Mouse (Mus musculus): ENCODE measurements at regions not wholly inside any gene's neighbourhood (a gene's known extent, or its start where the extent isn't known, plus 50 kb on each side); places are given as distances from the start of the nearest gene placed in this dataset.

DNA sequence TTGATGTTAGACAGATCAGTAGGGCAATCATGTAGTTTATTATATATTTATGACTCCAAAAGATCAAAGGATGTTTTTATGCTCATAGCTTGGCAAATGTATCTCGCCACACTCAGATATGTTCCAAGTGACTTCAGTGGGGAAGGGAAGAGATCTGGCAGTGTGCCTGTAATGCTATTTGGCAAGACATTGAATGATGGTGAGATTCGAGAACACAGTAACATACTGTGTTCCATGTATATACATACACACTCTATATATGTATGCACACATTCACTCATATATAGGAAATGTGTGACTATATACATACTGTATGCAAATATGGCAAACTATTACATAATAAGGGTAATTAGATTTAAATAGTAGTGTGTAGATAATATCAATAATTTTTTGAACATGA lies 577.3 kb upstream of the Arrdc4 start:
- ATAC-seq (ENCODE audit: low FRiP score) (no peak), DNase-seq (ENCODE audit: low spot score) (no peak)
- H3K27me3 ChIP-seq (ENCODE audit: insufficient read depth, low read length): no peaks in the 10 kb centered on the region
- no peak overlapping the region for H3K9ac ChIP-seq (replicated peaks; ENCODE audit: low read length, poor library complexity, severe bottlenecking)
- no peak overlapping the region for H3K27ac ChIP-seq (ENCODE audit: low read depth, low read length)
- TF ChIP-seq CTCF (IDR thresholded peaks at IDR 0.05): no peak
- no peak overlapping the region for H3K4me2 ChIP-seq (ENCODE audit: low read depth, low read length, poor library complexity, severe bottlenecking)
- WGBS: 75% methylated on average over 2 of the region's 2 CpGs
- no peaks in the 10 kb centered on the region for H3K36me3 ChIP-seq (ENCODE audit: insufficient read depth, low read length)
- H3K4me3 ChIP-seq (ENCODE audit: low read depth, low read length): no peak overlapping the region
- no peaks in the 10 kb centered on the region for H3K4me1 ChIP-seq (ENCODE audit: insufficient read depth, low read length)
- no peaks in the 10 kb centered on the region for H3K9me3 ChIP-seq (ENCODE audit: low read length)

DNA sequence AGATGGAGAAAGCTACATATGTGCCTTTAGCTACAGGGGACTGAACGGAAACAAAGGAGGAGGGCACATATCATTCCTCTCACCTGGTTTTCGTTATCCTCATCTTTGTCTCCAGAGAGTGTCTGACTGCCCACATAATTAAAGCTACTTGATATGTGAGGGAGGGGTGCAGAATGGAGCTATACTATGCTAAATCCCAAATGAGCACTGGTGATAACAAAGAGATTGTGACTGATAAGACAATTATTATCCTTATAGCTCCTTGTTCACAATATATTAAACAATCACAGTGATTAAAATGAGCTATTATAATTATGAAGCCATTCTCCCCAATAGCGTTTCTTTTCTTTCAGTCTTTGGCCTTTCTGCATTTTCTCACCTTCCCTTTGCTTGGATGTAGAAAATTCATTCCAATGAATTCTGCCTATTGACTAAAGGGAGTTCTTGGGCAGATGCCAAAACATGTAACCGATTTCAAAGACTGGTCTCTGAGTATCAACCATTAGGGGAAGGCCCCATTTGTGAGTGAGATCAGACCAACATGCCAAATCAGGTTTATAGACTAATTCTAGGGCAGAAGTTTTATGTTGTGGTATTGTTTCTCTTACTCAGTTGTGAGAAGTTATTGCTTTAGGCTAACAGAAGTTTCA lies 528.1 kb upstream of the Arrdc4 start:
- H3K4me1 ChIP-seq (ENCODE audit: insufficient read depth, low read length): no peaks in the 10 kb centered on the region
- no peak for TF ChIP-seq CTCF (IDR thresholded peaks at IDR 0.05)
- 44% methylated on average over 4 of the region's 4 CpGs for WGBS
- H3K27me3 ChIP-seq (ENCODE audit: insufficient read depth, low read length): no peaks in the 10 kb centered on the region
- H3K9me3 ChIP-seq (ENCODE audit: low read length): no peaks in the 10 kb centered on the region
- ATAC-seq (ENCODE audit: low FRiP score) (no peak), DNase-seq (ENCODE audit: low spot score) (peak; percentile 6)
- H3K36me3 ChIP-seq (ENCODE audit: insufficient read depth, low read length): no peaks in the 10 kb centered on the region
- H3K27ac ChIP-seq (ENCODE audit: low read depth, low read length): no peak overlapping the region
- H3K9ac ChIP-seq (replicated peaks; ENCODE audit: low read length, poor library complexity, severe bottlenecking): no peak overlapping the region
- H3K4me2 ChIP-seq (ENCODE audit: low read depth, low read length, poor library complexity, severe bottlenecking): no peak overlapping the region
- H3K4me3 ChIP-seq (ENCODE audit: low read depth, low read length): no peak overlapping the region

DNA sequence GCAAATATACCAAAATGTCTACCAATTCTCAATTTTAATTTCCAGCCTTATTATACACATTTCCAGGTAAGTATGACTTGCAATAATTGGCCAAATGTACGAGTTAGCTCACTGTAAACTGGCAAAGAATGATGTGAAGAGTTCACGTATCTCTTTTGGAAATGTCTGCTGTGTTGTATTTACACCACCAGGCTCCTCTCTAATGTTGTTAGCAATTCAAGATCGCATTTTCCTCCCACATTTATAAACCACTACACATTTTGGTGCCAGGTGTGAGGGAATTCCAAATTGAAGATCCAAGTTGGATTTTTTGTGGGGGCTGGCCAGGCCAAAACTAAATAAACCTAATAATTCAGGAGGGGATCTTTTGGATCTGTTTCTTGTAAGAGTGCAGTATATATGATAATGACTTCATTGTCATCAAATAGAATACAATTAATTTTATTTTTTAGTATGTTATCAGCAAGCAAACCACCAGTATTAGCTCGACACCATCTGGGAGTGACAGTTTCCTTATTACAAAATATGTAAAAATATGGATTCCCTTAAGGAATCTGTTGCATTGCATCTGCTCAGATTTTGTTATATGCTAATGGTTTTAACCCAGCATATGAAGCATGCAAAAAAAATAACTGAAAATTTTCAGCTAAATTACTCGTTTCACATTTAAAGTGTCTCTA lies 527.5 kb upstream of the Arrdc4 start:
- WGBS: 59% methylated on average over 5 of the region's 5 CpGs
- ATAC-seq (ENCODE audit: low FRiP score): no peak
- Histone ChIP-seq H3K9ac (replicated peaks; ENCODE audit: low read length, poor library complexity, severe bottlenecking) (no peak overlapping the region), H3K4me1 (ENCODE audit: insufficient read depth, low read length) (no peaks in the 10 kb centered on the region), H3K36me3 (ENCODE audit: insufficient read depth, low read length) (no peaks in the 10 kb centered on the region), H3K4me2 (ENCODE audit: low read depth, low read length, poor library complexity, severe bottlenecking) (no peak overlapping the region), H3K9me3 (ENCODE audit: low read length) (no peaks in the 10 kb centered on the region), H3K4me3 (ENCODE audit: low read depth, low read length) (no peak overlapping the region), H3K27me3 (ENCODE audit: insufficient read depth, low read length) (no peaks in the 10 kb centered on the region), H3K27ac (ENCODE audit: low read depth, low read length) (no peak overlapping the region)
- peak; percentile 2 for DNase-seq (ENCODE audit: low spot score)
- TF ChIP-seq CTCF (IDR thresholded peaks at IDR 0.05): no peak

DNA sequence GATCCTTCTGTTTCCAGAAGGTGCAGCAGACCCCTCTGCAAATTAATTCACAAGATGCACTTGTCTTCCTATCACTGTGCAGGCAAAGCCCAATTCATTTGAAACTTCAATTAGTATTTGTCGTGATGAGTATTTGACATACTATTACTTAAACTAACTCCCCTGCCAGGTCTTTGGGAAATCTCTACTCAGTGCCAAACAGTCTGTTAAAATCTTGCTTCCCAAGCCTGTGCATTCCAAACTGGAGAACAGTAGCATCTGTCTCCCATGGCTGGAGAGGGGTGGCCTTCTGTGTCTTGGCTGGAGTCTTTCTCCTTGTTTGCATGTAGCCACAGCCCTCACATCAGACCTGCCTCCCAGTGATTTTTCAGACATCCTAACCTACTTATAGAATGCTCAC lies 524.6 kb upstream of the Arrdc4 start:
- Histone ChIP-seq H3K27ac (ENCODE audit: low read depth, low read length) (no peak overlapping the region), H3K4me3 (ENCODE audit: low read depth, low read length) (no peak overlapping the region), H3K36me3 (ENCODE audit: insufficient read depth, low read length) (no peaks in the 10 kb centered on the region), H3K9ac (replicated peaks; ENCODE audit: low read length, poor library complexity, severe bottlenecking) (no peak overlapping the region), H3K9me3 (ENCODE audit: low read length) (no peaks in the 10 kb centered on the region), H3K4me1 (ENCODE audit: insufficient read depth, low read length) (no peaks in the 10 kb centered on the region), H3K27me3 (ENCODE audit: insufficient read depth, low read length) (no peaks in the 10 kb centered on the region), H3K4me2 (ENCODE audit: low read depth, low read length, poor library complexity, severe bottlenecking) (no peak overlapping the region)
- no peak for TF ChIP-seq CTCF (IDR thresholded peaks at IDR 0.05)
- no peak for DNase-seq (ENCODE audit: low spot score)
- WGBS: 64% methylated on average over 1 of the region's 1 CpGs
- no peak for ATAC-seq (ENCODE audit: low FRiP score)

DNA sequence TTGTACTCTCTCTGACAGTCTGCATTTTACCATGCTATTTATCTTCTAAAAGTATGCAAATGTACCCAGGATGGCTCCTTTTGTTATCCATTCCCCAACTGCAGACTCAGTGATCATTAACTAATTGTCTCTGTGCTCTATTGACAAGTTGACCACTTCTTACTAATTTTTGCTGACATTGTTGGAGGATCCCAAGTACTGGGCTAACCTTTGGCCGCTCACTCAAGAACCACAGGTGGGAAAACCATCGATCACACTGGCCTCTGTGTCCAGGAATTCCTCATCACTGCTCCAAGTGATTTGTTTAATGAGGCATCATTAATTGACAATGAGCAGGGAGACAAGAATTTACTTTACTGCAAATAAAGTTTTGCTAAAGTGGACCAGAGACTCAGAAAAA lies 495.5 kb upstream of the Arrdc4 start:
- DNase-seq (ENCODE audit: low spot score) (no peak), ATAC-seq (ENCODE audit: low FRiP score) (no peak)
- no peak overlapping the region for H3K27ac ChIP-seq (ENCODE audit: low read depth, low read length)
- H3K9me3 ChIP-seq (ENCODE audit: low read length): no peaks in the 10 kb centered on the region
- 81% methylated on average over 2 of the region's 2 CpGs for WGBS
- TF ChIP-seq CTCF (IDR thresholded peaks at IDR 0.05): no peak
- H3K4me1 ChIP-seq (ENCODE audit: insufficient read depth, low read length): no peaks in the 10 kb centered on the region
- H3K4me3 ChIP-seq (ENCODE audit: low read depth, low read length): no peak overlapping the region
- no peak overlapping the region for H3K4me2 ChIP-seq (ENCODE audit: low read depth, low read length, poor library complexity, severe bottlenecking)
- no peak overlapping the region for H3K9ac ChIP-seq (replicated peaks; ENCODE audit: low read length, poor library complexity, severe bottlenecking)
- no peaks in the 10 kb centered on the region for H3K36me3 ChIP-seq (ENCODE audit: insufficient read depth, low read length)
- no peaks in the 10 kb centered on the region for H3K27me3 ChIP-seq (ENCODE audit: insufficient read depth, low read length)

DNA sequence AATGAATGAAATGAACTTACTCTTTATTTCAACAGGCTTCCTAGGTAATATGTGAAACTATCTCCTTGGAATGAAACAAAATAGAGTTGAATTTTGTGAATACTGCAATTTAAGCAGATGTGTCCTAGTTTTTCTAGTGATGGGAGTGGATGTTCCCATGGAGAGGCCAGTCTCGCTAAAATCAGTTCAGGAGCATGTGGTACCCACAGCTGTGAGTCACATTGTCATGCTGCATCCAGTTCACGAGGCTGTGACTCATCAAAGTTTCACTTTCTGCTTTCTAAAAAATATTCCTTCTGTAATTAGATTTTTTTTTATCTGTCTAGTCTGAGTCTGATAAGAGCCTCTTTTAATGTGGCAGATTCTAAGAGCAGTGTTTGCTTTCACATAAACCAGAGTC lies 484.3 kb upstream of the Arrdc4 start:
- DNase-seq (ENCODE audit: low spot score) (no peak), ATAC-seq (ENCODE audit: low FRiP score) (no peak)
- WGBS: 68% methylated on average over 2 of the region's 2 CpGs

More for the DNA sequence above, 484.3 kb upstream of the Arrdc4 start:
- Histone ChIP-seq H3K27ac (ENCODE audit: low read depth, low read length) (no peak overlapping the region), H3K9ac (replicated peaks; ENCODE audit: low read length, poor library complexity, severe bottlenecking) (no peak overlapping the region), H3K4me2 (ENCODE audit: low read depth, low read length, poor library complexity, severe bottlenecking) (no peak overlapping the region), H3K27me3 (ENCODE audit: insufficient read depth, low read length) (no peaks in the 10 kb centered on the region), H3K4me3 (ENCODE audit: low read depth, low read length) (no peak overlapping the region), H3K36me3 (ENCODE audit: insufficient read depth, low read length) (no peaks in the 10 kb centered on the region), H3K9me3 (ENCODE audit: low read length) (no peaks in the 10 kb centered on the region), H3K4me1 (ENCODE audit: insufficient read depth, low read length) (no peaks in the 10 kb centered on the region)
- TF ChIP-seq CTCF (IDR thresholded peaks at IDR 0.05): no peak
